Mouse (Mus musculus) testis, postnatal 14 days (tissue): ENCODE results near the gene Sdhaf2.
A peak's percentile ranks its signal among the peaks of the same experiment; 100 is the strongest.
"Not testable (repeated sequence)": the region's sequence is repeated elsewhere in the genome, so short reads cannot be mapped to it uniquely, and the experiment has no call there.

Source experiments
- DNase-seq: peaks from one replicate; pipeline ENCODE4 v3.0.0; 2021; ENCODE audit warnings: low spot score

Sdhaf2 gene

DNA sequence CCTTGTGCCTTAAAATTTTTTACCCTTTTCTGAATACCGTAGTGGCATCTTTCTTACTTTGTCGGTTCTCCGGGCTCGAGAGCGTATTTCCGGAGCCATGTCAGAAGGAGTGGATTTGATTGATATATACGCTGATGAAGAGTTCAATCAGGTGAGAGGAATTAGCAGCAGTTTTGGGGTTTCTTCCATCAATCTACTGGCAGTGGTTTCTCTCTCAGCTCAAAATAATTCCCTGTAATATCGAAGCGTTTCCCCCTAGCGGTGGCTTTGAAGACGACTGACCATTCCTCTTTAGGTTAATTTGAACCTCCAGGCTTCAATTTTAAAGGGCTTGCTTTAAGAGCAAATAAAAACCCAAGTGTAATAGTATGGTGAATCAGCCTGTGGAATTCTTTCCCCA, at the start of gene Sdhaf2:
Gene Sdhaf2 (minus strand): TSS at position 233 of the 400 bp plus-strand sequence.
- no peak for DNase-seq

DNA sequence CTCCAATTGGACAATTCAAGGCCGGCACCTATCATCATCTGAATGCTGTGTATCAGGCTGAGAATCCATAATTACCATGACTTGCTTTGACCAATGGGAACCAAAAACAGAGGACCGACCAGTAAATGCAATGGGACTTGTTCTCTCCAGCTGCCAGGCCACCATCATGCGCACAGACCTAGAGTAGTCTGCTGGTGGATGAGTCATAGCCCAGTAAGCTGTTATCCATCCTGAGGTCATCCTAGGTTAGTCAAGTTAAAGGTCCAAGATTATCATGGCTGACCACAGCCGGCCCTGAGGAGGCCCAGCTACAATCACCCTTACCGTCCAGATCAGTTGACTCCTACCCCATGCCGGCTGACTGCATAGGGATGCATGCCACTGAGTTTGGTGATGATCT, 43.7 kb upstream of the Sdhaf2 start:
- no peak for DNase-seq

GRCm38 (mm10) chr19:10565217-10565616, 39.3 kb upstream of the Sdhaf2 start:
- DNase-seq = no peak

GRCm38 (mm10) chr19:10564278-10564677, 38.3 kb upstream of the Sdhaf2 start:
- no peak for DNase-seq

DNA sequence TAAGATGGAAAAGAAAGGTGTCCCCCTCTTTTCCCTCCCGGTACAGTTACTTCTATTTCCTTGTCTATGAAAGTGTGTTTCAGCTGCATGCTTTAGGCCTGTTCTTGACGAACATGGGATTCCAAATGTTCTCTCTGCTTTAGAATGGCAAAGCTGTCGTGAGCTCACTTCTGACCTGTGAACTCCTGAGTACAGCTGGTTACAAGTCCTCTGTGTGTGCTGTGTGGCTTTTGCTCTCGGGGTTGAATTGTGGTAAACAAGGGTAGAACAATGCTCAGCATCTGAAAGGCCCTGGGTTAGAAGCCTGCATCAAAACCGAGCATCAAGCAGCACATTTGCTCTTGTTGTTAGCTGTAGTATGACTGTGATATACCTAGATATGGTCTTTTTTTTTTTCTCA, 36.4 kb upstream of the Sdhaf2 start:
- no peak for DNase-seq

DNA sequence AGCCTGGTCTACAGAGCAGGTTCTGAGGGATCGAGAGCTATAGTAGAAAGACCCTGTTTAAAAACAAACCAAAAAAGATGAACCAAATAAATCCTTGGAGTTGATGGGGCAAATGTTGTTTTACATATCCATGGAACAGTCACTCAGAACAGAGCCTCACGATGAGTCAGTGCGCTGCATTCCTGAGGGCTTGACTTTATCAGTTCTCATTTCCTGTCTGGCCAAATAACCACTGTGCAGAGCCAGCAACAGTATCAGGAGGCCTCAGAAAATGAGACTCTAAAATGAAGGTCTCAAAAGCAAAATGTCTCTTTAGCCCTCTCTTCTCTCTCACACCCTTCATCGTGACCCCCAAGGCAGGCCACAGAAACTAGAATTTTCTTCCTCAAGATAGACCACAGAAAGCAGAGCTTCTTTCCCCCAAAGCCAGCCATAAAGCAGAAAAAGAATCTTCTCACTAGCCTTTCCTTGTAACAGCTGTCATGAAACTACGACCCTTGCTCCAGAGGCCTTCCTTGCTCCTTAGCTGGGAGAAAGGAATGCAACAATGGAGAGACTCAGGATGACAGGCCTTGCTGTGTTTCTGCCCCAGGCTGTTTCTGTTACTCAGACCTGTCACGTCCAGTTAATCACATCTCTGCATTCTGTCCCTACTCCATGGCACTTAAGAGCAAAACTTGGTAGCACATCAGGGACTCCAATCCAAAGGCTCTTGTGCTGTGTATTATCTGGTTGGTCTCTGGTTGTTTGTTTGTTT, 35.8 kb upstream of the Sdhaf2 start:
- DNase-seq = no peak

DNA sequence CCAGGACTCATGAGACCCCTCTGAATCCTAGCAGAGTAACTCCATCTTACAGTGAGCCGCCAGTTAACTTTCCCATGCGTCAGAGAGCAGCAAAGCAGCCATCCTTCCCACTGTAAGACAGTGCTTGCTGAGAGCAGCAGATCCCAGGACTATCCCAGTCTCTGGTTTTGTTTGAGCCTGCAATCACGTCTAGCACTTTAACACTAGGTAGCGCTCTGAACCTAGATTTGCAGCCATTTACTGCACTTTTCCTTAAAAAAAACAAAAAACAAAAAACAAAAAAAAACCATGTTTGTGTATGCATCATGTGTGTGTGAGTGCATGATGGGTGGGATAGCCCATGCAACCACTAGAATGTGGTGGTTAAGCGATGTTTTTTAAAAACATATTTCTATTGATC, 34.2 kb upstream of the Sdhaf2 start:
- no peak for DNase-seq

GRCm38 (mm10) chr19:10557837-10558375, 32.0 kb upstream of the Sdhaf2 start:
- not testable (repeated sequence) for DNase-seq

DNA sequence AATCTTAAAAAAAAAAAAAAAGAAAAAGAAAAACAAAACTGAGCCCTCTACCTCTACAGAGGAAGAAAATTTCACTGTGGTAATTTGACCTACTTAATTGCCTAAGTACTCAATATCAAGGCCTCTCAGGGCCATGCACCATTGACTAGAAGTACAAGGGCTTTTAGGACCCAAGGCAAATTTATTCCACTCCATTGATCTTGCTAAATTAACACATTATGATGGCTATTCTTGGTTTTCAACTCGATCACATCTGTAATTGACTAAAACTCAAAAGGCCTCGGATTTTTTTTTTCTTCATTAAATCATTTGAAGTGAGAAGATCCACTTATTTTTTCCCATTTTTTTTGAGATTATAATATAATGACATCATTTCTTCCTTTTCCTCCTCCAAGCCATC, 31.5 kb upstream of the Sdhaf2 start:
- no peak for DNase-seq

DNA sequence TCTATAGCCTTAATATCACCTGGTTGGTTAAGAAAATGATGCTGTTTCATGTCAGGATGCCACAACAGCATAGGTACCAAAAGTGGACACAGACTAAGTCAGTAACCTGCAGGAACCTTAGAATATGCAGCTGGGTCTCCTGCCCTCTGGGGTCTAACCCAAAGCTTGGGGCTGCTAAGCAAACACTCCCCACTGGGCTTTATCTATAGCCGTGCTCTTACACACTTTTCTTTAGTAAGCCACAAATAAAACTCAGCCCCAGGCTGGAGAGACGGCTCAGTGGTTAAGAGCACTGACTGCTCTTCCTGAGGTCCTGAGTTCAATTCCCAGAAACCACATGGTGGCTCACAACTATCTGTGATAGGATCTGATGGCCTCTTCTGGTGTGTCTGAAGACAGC, 31.1 kb upstream of the Sdhaf2 start:
- no peak for DNase-seq

DNA sequence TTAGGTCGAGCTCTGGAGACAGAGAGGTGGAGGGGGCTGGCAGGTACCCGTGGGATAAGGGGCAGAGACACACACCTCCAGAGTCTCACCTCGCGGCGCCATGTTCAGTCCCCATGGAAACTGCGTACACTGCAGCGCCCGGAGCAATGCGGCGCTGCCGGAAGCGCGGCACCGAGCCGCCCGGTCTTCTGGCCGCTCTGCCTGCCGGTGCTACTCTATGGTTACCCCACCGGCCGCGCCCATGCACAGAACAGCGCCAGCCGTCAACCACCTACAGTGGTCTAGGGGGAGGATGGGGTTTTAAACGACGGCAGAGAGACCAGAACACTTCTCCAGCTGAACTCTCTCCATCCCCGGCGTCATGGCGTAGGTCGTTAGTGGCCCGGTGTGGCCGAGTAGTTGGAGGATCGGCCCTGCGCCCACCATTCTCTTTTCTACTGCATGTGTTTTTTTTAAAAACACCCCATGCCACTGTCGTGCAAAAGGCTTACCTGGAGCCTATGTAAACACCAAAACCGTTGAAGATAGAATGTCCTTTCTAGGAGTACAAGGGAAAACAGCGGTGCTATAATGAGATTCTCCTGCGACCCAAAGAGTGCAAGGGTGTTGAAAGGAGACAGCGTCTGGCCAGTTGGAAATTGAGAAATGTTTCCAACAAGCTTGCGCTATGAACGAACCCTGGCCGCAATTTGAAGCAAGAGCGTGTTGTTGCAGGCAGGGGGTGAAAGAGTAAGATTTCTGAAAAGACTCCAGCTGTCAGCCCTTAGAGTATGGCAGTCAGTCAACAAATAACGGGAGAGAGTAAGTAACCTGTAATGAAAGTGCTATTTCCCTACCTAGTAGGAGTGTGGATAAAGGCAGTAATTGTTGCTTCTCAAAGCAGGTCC, 29.9 kb upstream of the Sdhaf2 start, which contains the start of gene Tmem216:
Gene Tmem216 (minus strand): TSS at position 615 of the 887 bp plus-strand sequence.
- DNase-seq = peak; percentile 85

GRCm38 (mm10) chr19:10539454-10539853, 13.5 kb upstream of the Sdhaf2 start:
- no peak for DNase-seq

GRCm38 (mm10) chr19:10530082-10530481, 4.1 kb upstream of the Sdhaf2 start:
- DNase-seq = no peak

- peak; percentile 93 for DNase-seq
Observed at GRCm38 (mm10) chr19:10525106-10525901, 638 bp downstream of the Sdhaf2 start, which contains the start of gene Cpsf7. Cpsf7 (plus strand) TSS chr19:10525266.

GRCm38 (mm10) chr19:10524784-10525105, 1.2 kb downstream of the Sdhaf2 start:
- DNase-seq = no peak

- DNase-seq = no peak
Observed at GRCm38 (mm10) chr19:10523483-10524080, 2.4 kb downstream of the Sdhaf2 start.

GRCm38 (mm10) chr19:10521926-10522325, 4.0 kb downstream of the Sdhaf2 start:
- DNase-seq = no peak

DNA sequence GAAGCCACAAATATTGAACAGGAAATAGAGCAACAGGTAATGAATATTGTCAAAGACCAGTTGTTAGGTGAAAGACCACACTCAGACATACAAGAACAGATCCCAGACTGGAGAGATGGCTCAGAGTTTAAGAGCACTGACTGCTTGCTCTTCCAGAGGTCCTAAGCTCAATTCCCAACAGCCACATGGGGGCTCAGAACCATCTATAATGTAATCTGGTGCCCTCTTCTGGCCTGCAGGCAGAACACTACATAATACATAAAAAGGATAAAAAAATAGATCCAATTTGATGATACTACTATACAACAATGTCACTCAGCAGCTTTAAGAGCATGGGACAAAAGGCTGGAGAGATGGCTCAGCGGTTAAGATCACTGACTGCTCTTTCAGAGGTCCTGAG, 5.6 kb downstream of the Sdhaf2 start:
- no peak for DNase-seq

GRCm38 (mm10) chr19:10510759-10511330, 15.1 kb downstream of the Sdhaf2 start:
- no peak for DNase-seq

DNA sequence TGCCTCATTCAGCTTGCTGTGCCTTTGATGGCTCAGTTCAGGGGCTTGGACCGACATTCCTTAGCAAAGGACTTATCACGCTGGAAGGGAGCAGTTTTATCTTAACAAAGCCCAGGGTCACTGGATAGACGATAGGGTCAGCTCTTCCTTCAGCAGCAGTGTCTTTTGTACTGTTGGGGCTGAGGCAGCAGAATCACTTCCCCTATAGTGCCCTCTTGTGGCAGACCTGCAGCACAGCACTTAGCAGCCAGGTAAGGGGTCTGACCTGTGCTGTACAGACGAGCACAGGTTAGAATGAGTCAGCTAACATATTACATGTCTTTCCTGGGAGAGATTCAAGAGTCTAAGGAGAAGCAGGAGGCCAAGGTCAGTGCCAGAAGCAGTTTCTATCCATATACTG, 23.4 kb downstream of the Sdhaf2 start:
- no peak for DNase-seq

- DNase-seq = no peak
Observed at GRCm38 (mm10) chr19:10500581-10500980, 25.4 kb downstream of the Sdhaf2 start.
